Mouse (Mus musculus): ENCODE measurements around the gene Tpx2. TPM values are rescaled to one million over a fixed set of nuclear protein-coding genes. Genes with fewer than 3 reads are reported as not detected.

The Tpx2 gene
- polyA plus RNA-seq, 1 experiment from 2014 or later: 17.7 TPM

DNA sequence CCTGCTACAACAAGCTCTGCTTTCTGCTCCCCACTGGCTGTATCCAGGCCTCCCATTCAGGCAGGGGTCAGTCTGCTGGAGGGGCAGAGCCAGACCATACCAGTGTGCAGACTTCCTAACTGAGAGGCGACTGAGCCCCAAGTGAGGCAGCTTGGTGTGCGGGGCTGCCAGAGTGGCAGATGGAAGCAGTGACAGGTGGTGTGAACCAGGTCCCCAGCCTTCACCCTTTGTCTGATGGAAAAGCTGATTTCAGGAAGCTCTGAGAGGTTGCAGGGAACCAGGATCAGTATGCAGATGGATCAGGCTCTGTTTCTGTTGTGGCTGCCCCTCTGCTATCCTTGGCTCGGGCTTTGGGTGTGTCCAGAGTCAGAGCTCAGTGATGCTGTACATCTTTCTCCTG lies 75.9 kb downstream of the Tpx2 start:
- Histone ChIP-seq H3K4me2 (replicated peaks; ENCODE audit: low read depth) (no peak overlapping the region), H3K4me1 (replicated peaks; ENCODE audit: control insufficient read depth, insufficient read depth) (no peaks in the 10 kb centered on the region), H3K27me3 (ENCODE audit: control insufficient read depth, insufficient read depth, low read length) (no peaks in the 10 kb centered on the region), H3K36me3 (ENCODE audit: control insufficient read depth, insufficient read depth, low read length) (no peaks in the 10 kb centered on the region), H3K9ac (ENCODE audit: low read length) (no peak overlapping the region), H3K4me3 (ENCODE audit: low read depth, low read length) (no peak overlapping the region), H3K9me3 (ENCODE audit: control insufficient read depth, low read length) (no peaks in the 10 kb centered on the region), H3K27ac (replicated peaks) (no peak overlapping the region)
- WGBS: 67% methylated on average over 3 of the region's 3 CpGs
- no peak for TF ChIP-seq CTCF (IDR thresholded peaks at IDR 0.05; ENCODE audit: low read depth)
- DNase-seq (ENCODE audit: low spot score): no peak
- no peak for ATAC-seq (ENCODE audit: low FRiP score, low TSS enrichment)

DNA sequence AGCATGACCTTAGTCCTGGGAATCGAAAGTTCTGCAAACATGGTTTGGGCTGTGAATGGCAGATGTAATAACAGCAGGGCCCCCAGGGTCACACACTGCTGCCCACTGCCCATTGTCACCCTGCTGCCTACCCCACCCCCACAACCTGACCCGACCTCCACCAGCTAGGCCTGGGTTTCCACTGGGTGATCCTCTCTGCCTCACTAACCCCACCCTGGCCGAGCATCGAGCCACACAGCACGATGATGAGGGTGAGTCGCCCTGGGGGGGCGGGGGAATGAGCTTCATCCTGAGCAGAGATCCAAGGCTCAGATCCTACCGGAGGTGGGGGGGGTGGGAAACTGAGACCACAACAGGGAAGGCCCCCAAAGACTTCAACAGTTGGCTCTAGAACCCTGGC lies 76.4 kb downstream of the Tpx2 start:
- no peaks in the 10 kb centered on the region for H3K9me3 ChIP-seq (ENCODE audit: control insufficient read depth, low read length)
- TF ChIP-seq CTCF (IDR thresholded peaks at IDR 0.05; ENCODE audit: low read depth): no peak
- no peaks in the 10 kb centered on the region for H3K4me1 ChIP-seq (replicated peaks; ENCODE audit: control insufficient read depth, insufficient read depth)
- WGBS: 42% methylated on average over 8 of the region's 8 CpGs
- H3K36me3 ChIP-seq (ENCODE audit: control insufficient read depth, insufficient read depth, low read length): no peaks in the 10 kb centered on the region
- H3K4me2 ChIP-seq (replicated peaks; ENCODE audit: low read depth): no peak overlapping the region
- no peaks in the 10 kb centered on the region for H3K27me3 ChIP-seq (ENCODE audit: control insufficient read depth, insufficient read depth, low read length)
- H3K4me3 ChIP-seq (ENCODE audit: low read depth, low read length): no peak overlapping the region
- H3K27ac ChIP-seq (replicated peaks): no peak overlapping the region
- H3K9ac ChIP-seq (ENCODE audit: low read length): no peak overlapping the region
- ATAC-seq (ENCODE audit: low FRiP score, low TSS enrichment): no peak
- DNase-seq (ENCODE audit: low spot score): no peak

DNA sequence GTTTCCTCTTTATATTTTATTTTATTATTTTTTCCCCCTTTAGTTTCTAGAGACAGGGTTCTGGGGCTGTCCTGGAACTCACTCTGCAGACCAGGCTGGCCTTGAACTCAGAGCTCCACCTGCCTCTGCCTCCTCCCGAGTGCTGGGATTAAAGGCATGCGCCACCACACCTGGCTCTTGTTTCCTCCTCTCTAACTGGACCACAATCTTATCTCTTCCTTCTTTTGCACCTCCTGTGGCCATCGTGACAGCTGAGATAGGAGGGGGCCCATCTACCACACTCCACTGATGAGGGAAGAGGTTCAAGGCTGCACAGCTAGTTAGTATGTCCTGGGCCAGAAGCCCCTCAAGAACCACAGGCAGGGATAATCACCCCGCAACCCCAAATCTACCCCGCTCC lies 76.8 kb downstream of the Tpx2 start:
- Histone ChIP-seq H3K36me3 (ENCODE audit: control insufficient read depth, insufficient read depth, low read length) (no peaks in the 10 kb centered on the region), H3K9ac (ENCODE audit: low read length) (no peak overlapping the region), H3K4me1 (replicated peaks; ENCODE audit: control insufficient read depth, insufficient read depth) (no peaks in the 10 kb centered on the region), H3K9me3 (ENCODE audit: control insufficient read depth, low read length) (no peaks in the 10 kb centered on the region), H3K4me2 (replicated peaks; ENCODE audit: low read depth) (no peak overlapping the region), H3K4me3 (ENCODE audit: low read depth, low read length) (no peak overlapping the region), H3K27me3 (ENCODE audit: control insufficient read depth, insufficient read depth, low read length) (no peaks in the 10 kb centered on the region), H3K27ac (replicated peaks) (no peak overlapping the region; the same call in 1 of the 2 replicates)
- TF ChIP-seq EP300 (optimal IDR thresholded peaks at IDR 0.05) (no peak), CTCF (IDR thresholded peaks at IDR 0.05; ENCODE audit: low read depth) (no peak)
- DNase-seq (ENCODE audit: low spot score) (no peak), ATAC-seq (ENCODE audit: low FRiP score, low TSS enrichment) (no peak)
- 63% methylated on average over 5 of the region's 5 CpGs for WGBS

DNA sequence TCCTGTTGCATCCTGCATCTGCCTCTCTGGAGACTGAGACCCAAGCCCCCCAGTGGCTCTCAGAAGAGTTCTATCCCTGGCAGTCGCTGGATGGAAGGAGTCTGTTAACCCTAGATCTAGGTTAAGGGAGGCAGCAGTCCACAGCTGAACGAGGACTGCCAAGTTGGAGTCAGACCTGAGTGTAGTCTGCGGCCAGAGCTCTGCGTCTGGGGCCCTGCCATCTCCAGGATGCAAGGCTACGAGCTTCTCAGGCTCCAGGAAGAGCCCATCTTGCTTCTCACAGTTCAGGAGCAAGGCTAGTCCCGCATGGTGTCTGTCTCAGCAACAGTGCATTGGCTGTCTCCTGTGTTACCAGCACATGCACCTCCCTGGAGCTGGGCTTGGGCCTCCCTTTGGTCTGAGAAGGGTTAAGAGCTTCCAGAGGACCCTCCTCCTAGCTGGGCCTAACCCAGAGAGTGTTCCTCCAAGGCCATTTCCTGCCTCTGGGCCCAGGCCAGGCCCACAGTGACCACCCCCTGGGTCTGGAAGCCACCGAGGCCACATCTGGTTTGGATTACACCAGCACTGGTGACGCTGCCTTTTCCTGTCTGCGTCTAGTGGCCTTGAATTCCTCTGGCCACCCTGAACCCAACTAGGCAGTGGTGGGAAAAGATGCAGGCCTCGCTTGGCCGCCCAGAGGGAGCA lies 77.6 kb downstream of the Tpx2 start:
- 53% methylated on average over 11 of the region's 11 CpGs for WGBS
- TF ChIP-seq EP300 (optimal IDR thresholded peaks at IDR 0.05): no peak
- TF ChIP-seq CTCF (IDR thresholded peaks at IDR 0.05; ENCODE audit: low read depth): no peak
- Histone ChIP-seq H3K4me2 (replicated peaks; ENCODE audit: low read depth) (no peak overlapping the region), H3K9me3 (ENCODE audit: control insufficient read depth, low read length) (no peaks in the 10 kb centered on the region), H3K4me1 (replicated peaks; ENCODE audit: control insufficient read depth, insufficient read depth) (no peaks in the 10 kb centered on the region), H3K9ac (ENCODE audit: low read length) (no peak overlapping the region), H3K36me3 (ENCODE audit: control insufficient read depth, insufficient read depth, low read length) (no peaks in the 10 kb centered on the region), H3K27me3 (ENCODE audit: control insufficient read depth, insufficient read depth, low read length) (no peaks in the 10 kb centered on the region), H3K27ac (replicated peaks) (peak overlapping the region; percentile 69), H3K4me3 (ENCODE audit: low read depth, low read length) (no peak overlapping the region)
- ATAC-seq (ENCODE audit: low FRiP score, low TSS enrichment) (peak; percentile 35; the same call in 1 of the 2 replicates), DNase-seq (ENCODE audit: low spot score) (peak; percentile 27)

DNA sequence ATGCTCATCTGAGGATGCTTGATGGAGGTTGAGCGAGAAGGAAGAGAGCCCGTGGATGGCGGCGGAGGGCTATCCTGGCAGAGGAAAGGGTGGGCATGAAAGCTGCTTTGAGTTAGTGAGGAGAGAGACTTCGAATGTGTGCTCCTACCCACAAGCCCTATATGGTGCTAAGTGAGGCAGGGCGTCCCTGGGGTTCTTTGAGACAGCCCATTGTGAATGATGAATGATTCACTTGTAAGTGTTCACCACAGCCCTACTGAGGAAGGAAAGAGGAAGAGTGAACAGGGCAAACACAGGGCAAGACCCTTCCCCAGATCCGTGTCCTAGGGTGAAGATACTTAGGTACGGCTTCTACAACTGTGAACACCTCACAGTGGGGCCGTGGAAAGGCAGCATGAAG lies 79.1 kb downstream of the Tpx2 start:
- H3K4me1 ChIP-seq (replicated peaks; ENCODE audit: control insufficient read depth, insufficient read depth): no peaks in the 10 kb centered on the region
- H3K27ac ChIP-seq (replicated peaks): 0 out of 2 replicates have a peak overlapping the region, but pooled peaks have one; percentile 8
- H3K27me3 ChIP-seq (ENCODE audit: control insufficient read depth, insufficient read depth, low read length): no peaks in the 10 kb centered on the region
- no peaks in the 10 kb centered on the region for H3K9me3 ChIP-seq (ENCODE audit: control insufficient read depth, low read length)
- H3K4me3 ChIP-seq (ENCODE audit: low read depth, low read length): no peak overlapping the region
- no peak for TF ChIP-seq EP300 (optimal IDR thresholded peaks at IDR 0.05)
- no peak for TF ChIP-seq CTCF (IDR thresholded peaks at IDR 0.05; ENCODE audit: low read depth)
- H3K9ac ChIP-seq (ENCODE audit: low read length): no peak overlapping the region
- H3K4me2 ChIP-seq (replicated peaks; ENCODE audit: low read depth): no peak overlapping the region
- H3K36me3 ChIP-seq (ENCODE audit: control insufficient read depth, insufficient read depth, low read length): no peaks in the 10 kb centered on the region
- WGBS: 76% methylated on average over 9 of the region's 9 CpGs
- ATAC-seq (ENCODE audit: low FRiP score, low TSS enrichment) (no peak), DNase-seq (ENCODE audit: low spot score) (no peak)

DNA sequence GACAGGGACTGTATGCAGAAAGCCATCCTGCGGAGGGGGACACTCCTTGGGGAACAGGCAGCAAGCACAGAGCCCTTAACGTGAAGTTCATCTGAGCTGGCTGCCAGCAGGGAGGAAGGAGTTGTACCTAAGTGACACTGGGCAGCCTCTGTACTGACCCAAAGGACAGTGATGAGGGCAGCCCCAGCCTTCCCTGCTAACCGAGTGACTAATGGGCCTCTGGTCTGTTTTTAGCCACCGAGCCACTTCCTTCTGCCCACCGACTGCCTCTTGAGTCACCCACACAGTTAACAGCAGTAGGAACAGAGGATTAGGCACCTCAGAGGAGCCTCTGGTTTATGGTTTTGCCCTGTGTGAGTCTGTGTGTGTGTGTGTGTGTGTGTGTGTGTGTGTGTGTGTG lies 79.6 kb downstream of the Tpx2 start:
- Histone ChIP-seq H3K27ac (replicated peaks) (0 out of 2 replicates have a peak overlapping the region, but pooled peaks have one; percentile 8), H3K4me1 (replicated peaks; ENCODE audit: control insufficient read depth, insufficient read depth) (no peaks in the 10 kb centered on the region), H3K4me2 (replicated peaks; ENCODE audit: low read depth) (no peak overlapping the region), H3K9ac (ENCODE audit: low read length) (no peak overlapping the region), H3K4me3 (ENCODE audit: low read depth, low read length) (no peak overlapping the region), H3K27me3 (ENCODE audit: control insufficient read depth, insufficient read depth, low read length) (no peaks in the 10 kb centered on the region), H3K9me3 (ENCODE audit: control insufficient read depth, low read length) (no peaks in the 10 kb centered on the region), H3K36me3 (ENCODE audit: control insufficient read depth, insufficient read depth, low read length) (no peaks in the 10 kb centered on the region)
- TF ChIP-seq CTCF (IDR thresholded peaks at IDR 0.05; ENCODE audit: low read depth): no peak
- no peak for TF ChIP-seq EP300 (optimal IDR thresholded peaks at IDR 0.05)
- no peak for ATAC-seq (ENCODE audit: low FRiP score, low TSS enrichment)
- WGBS: 52% methylated on average over 5 of the region's 5 CpGs
- DNase-seq (ENCODE audit: low spot score): no peak
